Mouse (Mus musculus) lung, postnatal 0 days (tissue): ENCODE measurements around the gene Slc46a1.

Experiments
- CTCF ChIP-seq: IDR thresholded peaks from 2 replicates; pipeline ENCODE4 v1.5.1; 2016; ENCODE audit warnings: antibody characterized with exemption, mild to moderate bottlenecking
- EP300 ChIP-seq: IDR thresholded peaks from 2 replicates; pipeline ENCODE4 v1.6.1; 2016; ENCODE audit warnings: antibody characterized with exemption, mild to moderate bottlenecking, control low read depth

DNA sequence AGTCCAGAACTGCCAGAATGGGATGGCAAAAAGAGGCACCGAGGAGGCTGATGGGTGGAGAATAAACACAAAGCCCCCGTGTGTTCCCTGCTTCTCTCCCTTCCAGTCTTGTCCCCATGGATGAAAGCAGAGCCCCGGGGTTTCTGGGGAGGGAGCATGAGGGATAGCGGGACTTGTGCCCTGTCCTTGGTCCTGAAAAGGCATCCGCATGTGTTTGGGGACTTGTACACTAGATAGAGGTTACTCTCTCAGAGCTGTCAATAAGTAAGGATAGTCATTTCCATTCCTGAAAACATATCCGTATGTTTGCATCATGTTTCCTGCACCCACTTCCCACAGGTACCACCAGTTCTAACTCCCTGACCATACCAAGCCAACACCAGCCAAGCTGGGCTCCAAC is 30.4 kb downstream of the Slc46a1 start:
- TF ChIP-seq CTCF (no peak), EP300 (no peak)
